Mouse (Mus musculus) liver, embryonic 14.5 days (tissue): ENCODE measurements around the gene Hsd17b13.

Source experiments
- CTCF ChIP-seq: IDR thresholded peaks from 2 replicates; pipeline ENCODE4 v1.5.1; 2016; ENCODE audit warnings: antibody characterized with exemption, low read depth, control low read depth
- EP300 ChIP-seq: IDR thresholded peaks from 2 replicates; pipeline ENCODE4 v1.6.1; 2016; ENCODE audit warnings: antibody characterized with exemption, low read depth

DNA sequence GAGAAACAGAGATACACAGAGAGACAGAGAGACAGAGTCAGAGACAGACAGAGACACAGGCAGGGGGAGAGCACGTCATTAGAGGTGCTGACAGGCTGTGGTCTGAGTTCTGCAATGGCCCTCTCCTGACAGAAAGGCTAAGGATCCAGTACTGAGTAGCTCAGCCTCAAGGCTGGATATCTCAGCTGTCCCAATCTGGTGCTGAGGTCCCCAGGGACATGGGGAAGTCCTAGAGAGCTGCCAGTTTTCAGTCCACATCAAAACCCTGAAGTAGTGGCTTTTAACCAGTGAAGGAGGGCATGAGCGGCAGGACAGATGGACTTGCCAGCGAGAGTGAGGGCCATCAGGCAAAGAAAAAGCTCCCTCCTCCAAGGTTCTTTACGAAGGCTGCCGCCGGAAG is 54.1 kb downstream of the Hsd17b13 start:
- no peak for TF ChIP-seq EP300
- no peak for TF ChIP-seq CTCF
